Mouse (Mus musculus): ENCODE data around the gene Eef2. TPM values are rescaled to one million over a fixed set of nuclear protein-coding genes. Genes with fewer than 3 reads are reported as not detected.
"Not testable (repeated sequence)": the region's sequence is repeated elsewhere in the genome, so short reads cannot be mapped to it uniquely, and the experiment has no call there.

Gene Eef2
- total and polyA plus RNA-seq, 3 experiments: 1,752 to 4,660 (median 2,649) TPM

DNA sequence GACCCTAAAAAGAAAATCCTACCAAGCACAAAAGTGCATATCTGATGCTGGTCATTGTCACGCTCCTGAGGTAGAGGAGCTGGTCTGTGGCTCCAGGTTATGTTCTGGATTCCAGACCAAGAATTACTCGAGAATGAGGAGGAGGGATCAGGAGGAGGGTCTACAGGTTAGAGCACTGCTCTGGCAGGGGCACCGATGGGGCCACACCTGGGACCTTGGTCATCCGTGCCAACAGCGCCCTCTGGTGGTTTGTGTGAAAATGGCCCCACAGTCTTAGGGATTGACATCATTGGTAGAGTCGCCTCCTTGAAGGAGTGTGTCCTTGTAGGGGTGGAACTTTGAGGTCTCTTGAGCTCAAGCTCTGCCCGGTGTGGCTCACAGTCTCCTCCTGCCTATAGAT is 41.5 kb downstream of the Eef2 start:
- DNase-seq (ENCODE audit: extremely low read depth): no peak
- dilution Hi-C loops (cut with MboI; ENCODE audit: extremely low pct_ligation_motif_present, extremely low pct_unique_long_range_greater_than_20kb, low sequenced_read_pairs): no loop called here

DNA sequence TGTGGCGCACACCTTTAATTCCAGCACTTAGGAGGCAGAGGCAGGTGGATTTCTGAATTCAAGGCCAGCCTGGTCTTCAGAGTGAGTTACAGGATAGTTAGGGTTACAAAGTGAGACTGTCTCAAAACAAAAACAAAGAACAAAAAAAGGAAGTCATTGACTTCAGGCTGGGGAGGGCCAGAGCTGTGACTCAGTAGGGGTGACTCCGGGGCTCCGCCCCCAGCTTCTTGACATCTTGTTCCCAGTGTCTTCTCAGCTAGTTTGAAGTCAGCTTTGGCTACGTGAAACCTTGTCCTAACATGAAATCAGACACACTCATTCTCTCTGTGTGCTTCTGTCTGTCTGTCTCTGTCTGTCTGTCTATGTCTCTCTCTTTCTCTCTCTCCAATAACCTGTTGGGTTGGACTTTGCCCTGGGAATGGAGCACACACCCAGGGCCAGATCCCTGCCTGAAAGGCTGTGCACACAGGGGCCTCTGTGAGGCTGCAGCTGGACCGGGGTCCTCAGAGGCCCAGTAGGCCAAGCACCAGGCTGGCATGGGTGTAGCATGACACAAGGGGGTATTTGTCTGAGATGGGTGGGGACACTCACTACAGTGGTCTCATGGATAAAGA is 45.1 kb downstream of the Eef2 start:
- H3K4me3 ChIP-seq (replicated peaks in 1 of 3; ENCODE audit: low read depth in 2 of 3, low read length in 2 of 3, poor library complexity in 1 of 3): no peak overlapping the region
- H3K36me3 ChIP-seq (replicated peaks in 1 of 2; ENCODE audit: control insufficient read depth in 1 of 2, insufficient read depth in 1 of 2, low read length in 1 of 2): no peaks in the 10 kb centered on the region
- H3K9ac ChIP-seq (ENCODE audit: insufficient read depth, low read depth): no peak overlapping the region
- H3K4me2 ChIP-seq (ENCODE audit: insufficient read depth, low read depth, poor library complexity, severe bottlenecking): no peak overlapping the region
- H3K9me3 ChIP-seq (replicated peaks; ENCODE audit: low read length): peaks cover 13% of the 10 kb centered on the region
- in situ Hi-C loops (cut with MboI; ENCODE audit: low pct_ligation_motif_present, low pct_unique_long_range_greater_than_20kb, low sequenced_read_pairs): no loop called here
- TF ChIP-seq ETS1 (conservative IDR thresholded peaks at IDR 0.05; ENCODE audit: low read depth, low read length) (no peak), CHD1 (IDR thresholded peaks at IDR 0.05; ENCODE audit: low read depth, low read length) (no peak), POLR2AphosphoS2 (IDR thresholded peaks at IDR 0.05; ENCODE audit: low read depth, low read length) (no peak), EP300 (IDR thresholded peaks at IDR 0.05; ENCODE audit: low read length) (no peak), ZNF384 (IDR thresholded peaks at IDR 0.05; ENCODE audit: low read depth, low read length) (no peak), MAX (IDR thresholded peaks at IDR 0.05; ENCODE audit: low read length) (no peak), IRF4 (IDR thresholded peaks at IDR 0.05; ENCODE audit: low read depth, low read length) (no peak), CTCF (conservative IDR thresholded peaks at IDR 0.05 in 1 of 2, IDR thresholded peaks at IDR 0.05 in 1 of 2; ENCODE audit: low read depth in 2 of 2, low read length in 2 of 2) (no peak), TBP (conservative IDR thresholded peaks at IDR 0.05; ENCODE audit: low read depth, low read length) (no peak), E2F4 (IDR thresholded peaks at IDR 0.05; ENCODE audit: insufficient replicate concordance, low read depth, low read length) (no peak), MYC (IDR thresholded peaks at IDR 0.05; ENCODE audit: low read depth, low read length) (no peak), POLR2A (IDR thresholded peaks at IDR 0.05; ENCODE audit: low read depth, low read length) (no peak), JUND (conservative IDR thresholded peaks at IDR 0.05; ENCODE audit: low read depth, low read length) (no peak), RAD21 (IDR thresholded peaks at IDR 0.05; ENCODE audit: low read depth, low read length) (no peak), MAFK (IDR thresholded peaks at IDR 0.05; ENCODE audit: insufficient replicate concordance, low read length) (no peak), ELF1 (IDR thresholded peaks at IDR 0.05; ENCODE audit: low read depth, low read length) (no peak), USF1 (IDR thresholded peaks at IDR 0.05; ENCODE audit: low read depth, low read length) (no peak), MAZ (IDR thresholded peaks at IDR 0.05; ENCODE audit: low read depth, low read length) (no peak)
- no peak for DNase-seq (ENCODE audit: extremely low read depth)
- H3K27me3 ChIP-seq (replicated peaks): no peaks in the 10 kb centered on the region
- dilution Hi-C loops (cut with MboI; ENCODE audit: extremely low pct_ligation_motif_present, extremely low pct_unique_long_range_greater_than_20kb, low sequenced_read_pairs): no loop called here
- peaks cover 0 to 11% of the 10 kb centered on the region in 2 experiments; a peak in 2 of 4 replicates for H3K4me1 ChIP-seq (ENCODE audit: control insufficient read depth in 1 of 2, insufficient read depth in 2 of 2)
- no peak overlapping the region for H3K27ac ChIP-seq (ENCODE audit: insufficient read depth, low read depth)
- no peaks in the 10 kb centered on the region for H3K79me2 ChIP-seq (replicated peaks; ENCODE audit: control insufficient read depth, extremely low read depth, insufficient read depth, poor library complexity, severe bottlenecking)

More for the DNA sequence above, 41.5 kb downstream of the Eef2 start:
- Histone ChIP-seq H3K27ac (ENCODE audit: insufficient read depth, low read depth) (no peak overlapping the region), H3K9me3 (replicated peaks; ENCODE audit: low read length) (peaks cover 13% of the 10 kb centered on the region), H3K4me3 (replicated peaks in 1 of 3; ENCODE audit: low read depth in 2 of 3, low read length in 2 of 3, poor library complexity in 1 of 3) (no peak overlapping the region), H3K4me1 (ENCODE audit: control insufficient read depth in 1 of 2, insufficient read depth in 2 of 2) (peaks cover 0 to 13% of the 10 kb centered on the region in 2 experiments; a peak in 2 of 4 replicates), H3K27me3 (replicated peaks) (peaks cover 11% of the 10 kb centered on the region), H3K9ac (ENCODE audit: insufficient read depth, low read depth) (no peak overlapping the region), H3K4me2 (ENCODE audit: insufficient read depth, low read depth, poor library complexity, severe bottlenecking) (no peak overlapping the region), H3K79me2 (replicated peaks; ENCODE audit: control insufficient read depth, extremely low read depth, insufficient read depth, poor library complexity, severe bottlenecking) (no peaks in the 10 kb centered on the region), H3K36me3 (replicated peaks in 1 of 2; ENCODE audit: control insufficient read depth in 1 of 2, insufficient read depth in 1 of 2, low read length in 1 of 2) (no peaks in the 10 kb centered on the region)
- in situ Hi-C loops (cut with MboI; ENCODE audit: low pct_ligation_motif_present, low pct_unique_long_range_greater_than_20kb, low sequenced_read_pairs): no loop called here
- TF ChIP-seq ELF1 (IDR thresholded peaks at IDR 0.05; ENCODE audit: low read depth, low read length): no peak
- no peak for TF ChIP-seq HCFC1 (IDR thresholded peaks at IDR 0.05; ENCODE audit: low read depth, low read length)
- TF ChIP-seq ZMIZ1 (IDR thresholded peaks at IDR 0.05; ENCODE audit: low read depth, low read length): no peak
- TF ChIP-seq SMC3 (IDR thresholded peaks at IDR 0.05; ENCODE audit: low read depth, low read length): peak; percentile 7; the same call in 1 of the 2 replicates
- peak in 1 of 2 experiments; percentile 39; a peak in 2 of 4 replicates for TF ChIP-seq CTCF (conservative IDR thresholded peaks at IDR 0.05 in 1 of 2, IDR thresholded peaks at IDR 0.05 in 1 of 2; ENCODE audit: low read depth in 2 of 2, low read length in 2 of 2)

DNA sequence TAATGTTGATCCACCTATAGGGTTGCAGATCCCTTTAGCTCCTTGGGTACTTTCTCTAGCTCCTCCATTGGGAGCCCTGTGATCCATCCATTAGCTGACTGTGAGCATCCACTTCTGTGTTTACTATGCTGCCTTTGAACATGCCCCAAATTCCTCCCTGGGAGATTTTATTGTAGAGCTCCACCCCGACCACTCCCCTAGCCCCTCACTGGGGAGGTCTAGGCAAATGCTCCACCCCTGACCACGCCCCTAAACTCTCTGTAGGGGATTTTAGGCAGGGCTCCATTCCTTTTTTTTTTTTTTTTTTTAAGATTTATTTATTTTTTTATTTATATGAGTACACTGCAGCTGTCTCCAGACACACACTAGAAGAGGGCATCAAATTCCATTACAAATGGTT is 47.3 kb downstream of the Eef2 start:
- H3K36me3 ChIP-seq (replicated peaks in 1 of 2; ENCODE audit: control insufficient read depth in 1 of 2, insufficient read depth in 1 of 2, low read length in 1 of 2); H3K27ac ChIP-seq (ENCODE audit: insufficient read depth, low read depth); H3K9me3 ChIP-seq (replicated peaks; ENCODE audit: low read length); H3K9ac ChIP-seq (ENCODE audit: insufficient read depth, low read depth); H3K4me3 ChIP-seq (replicated peaks in 1 of 3; ENCODE audit: low read depth in 2 of 3, low read length in 2 of 3, poor library complexity in 1 of 3); DNase-seq (ENCODE audit: extremely low read depth); H3K79me2 ChIP-seq (replicated peaks; ENCODE audit: control insufficient read depth, extremely low read depth, insufficient read depth, poor library complexity, severe bottlenecking); H3K4me2 ChIP-seq (ENCODE audit: insufficient read depth, low read depth, poor library complexity, severe bottlenecking); in situ Hi-C loops (cut with MboI; ENCODE audit: low pct_ligation_motif_present, low pct_unique_long_range_greater_than_20kb, low sequenced_read_pairs); dilution Hi-C loops (cut with MboI; ENCODE audit: extremely low pct_ligation_motif_present, extremely low pct_unique_long_range_greater_than_20kb, low sequenced_read_pairs); H3K27me3 ChIP-seq (replicated peaks): not testable (repeated sequence)
- peaks cover 0 to 11% of the 10 kb centered on the region in 2 experiments; a peak in 2 of 4 replicates for H3K4me1 ChIP-seq (ENCODE audit: control insufficient read depth in 1 of 2, insufficient read depth in 2 of 2)
